Mouse (Mus musculus) brain, embryonic 18.5 days (tissue): Measurements from ENCODE around the gene Soat2.
A peak's percentile ranks its signal among the peaks of the same experiment; 100 is the strongest.

ENCODE experiments used
- DNase-seq: peaks from one replicate; pipeline ENCODE4 v3.0.0-alpha.2; 2012; ENCODE audit warnings: low read depth, low spot score

Gene Soat2

GRCm38 (mm10) chr15:102113674-102114073 is 36.7 kb upstream of the Soat2 start:
- DNase-seq = no peak

- DNase-seq = no peak
These were observed 35.6 kb upstream of the Soat2 start for GRCm38 (mm10) chr15:102114651-102115260.

- DNase-seq = no peak
These were observed 34.5 kb upstream of the Soat2 start for GRCm38 (mm10) chr15:102115731-102116231.

GRCm38 (mm10) chr15:102116753-102117415 is 33.4 kb upstream of the Soat2 start:
- no peak for DNase-seq

GRCm38 (mm10) chr15:102117461-102118443 is 32.6 kb upstream of the Soat2 start:
- no peak for DNase-seq

- no peak for DNase-seq
These were observed 31.7 kb upstream of the Soat2 start for GRCm38 (mm10) chr15:102118591-102118990.

GRCm38 (mm10) chr15:102119121-102119830 is 31.1 kb upstream of the Soat2 start:
- no peak for DNase-seq

GRCm38 (mm10) chr15:102119831-102120170 is 30.5 kb upstream of the Soat2 start:
- no peak for DNase-seq

- no peak for DNase-seq
These were observed 29.8 kb upstream of the Soat2 start for GRCm38 (mm10) chr15:102120530-102120929.

GRCm38 (mm10) chr15:102126303-102126702 is 24.0 kb upstream of the Soat2 start:
- DNase-seq = no peak

GRCm38 (mm10) chr15:102133314-102133713 is 17.0 kb upstream of the Soat2 start:
- no peak for DNase-seq

- DNase-seq = no peak
These were observed 15.6 kb upstream of the Soat2 start for GRCm38 (mm10) chr15:102134709-102135108.

- DNase-seq = no peak
These were observed 14.7 kb upstream of the Soat2 start for GRCm38 (mm10) chr15:102135522-102136128.

GRCm38 (mm10) chr15:102136129-102136758 is 14.1 kb upstream of the Soat2 start, which contains the start of gene Spryd3:
TSS of gene Spryd3 (minus strand) at chr15:102136234.
- DNase-seq = peak; percentile 91

- no peak for DNase-seq
These were observed 9.2 kb upstream of the Soat2 start for GRCm38 (mm10) chr15:102141120-102141519.

- DNase-seq = no peak
These were observed 7.1 kb upstream of the Soat2 start for GRCm38 (mm10) chr15:102142914-102143912.

- DNase-seq = no peak
These were observed 6.0 kb upstream of the Soat2 start, which contains the start of gene Igfbp6 for GRCm38 (mm10) chr15:102144274-102144711. TSS of gene Igfbp6 (plus strand) at chr15:102144362.

GRCm38 (mm10) chr15:102144726-102145125 is 5.6 kb upstream of the Soat2 start:
- DNase-seq = no peak

GRCm38 (mm10) chr15:102145330-102145729 is 5.0 kb upstream of the Soat2 start:
- no peak for DNase-seq
